Mouse (Mus musculus): Measurements from ENCODE around the gene Ptf1a. TPM values are rescaled to one million over a fixed set of nuclear protein-coding genes. Genes with fewer than 3 reads are reported as not detected.
A peak's percentile ranks its signal among the peaks of the same experiment; 100 is the strongest.

Gene Ptf1a
- polyA plus RNA-seq (2016; fragmentation: Nextera tagmentation; extraction: Ambion mirVana) = 0.41 and 1.1 TPM in 2 replicates

DNA sequence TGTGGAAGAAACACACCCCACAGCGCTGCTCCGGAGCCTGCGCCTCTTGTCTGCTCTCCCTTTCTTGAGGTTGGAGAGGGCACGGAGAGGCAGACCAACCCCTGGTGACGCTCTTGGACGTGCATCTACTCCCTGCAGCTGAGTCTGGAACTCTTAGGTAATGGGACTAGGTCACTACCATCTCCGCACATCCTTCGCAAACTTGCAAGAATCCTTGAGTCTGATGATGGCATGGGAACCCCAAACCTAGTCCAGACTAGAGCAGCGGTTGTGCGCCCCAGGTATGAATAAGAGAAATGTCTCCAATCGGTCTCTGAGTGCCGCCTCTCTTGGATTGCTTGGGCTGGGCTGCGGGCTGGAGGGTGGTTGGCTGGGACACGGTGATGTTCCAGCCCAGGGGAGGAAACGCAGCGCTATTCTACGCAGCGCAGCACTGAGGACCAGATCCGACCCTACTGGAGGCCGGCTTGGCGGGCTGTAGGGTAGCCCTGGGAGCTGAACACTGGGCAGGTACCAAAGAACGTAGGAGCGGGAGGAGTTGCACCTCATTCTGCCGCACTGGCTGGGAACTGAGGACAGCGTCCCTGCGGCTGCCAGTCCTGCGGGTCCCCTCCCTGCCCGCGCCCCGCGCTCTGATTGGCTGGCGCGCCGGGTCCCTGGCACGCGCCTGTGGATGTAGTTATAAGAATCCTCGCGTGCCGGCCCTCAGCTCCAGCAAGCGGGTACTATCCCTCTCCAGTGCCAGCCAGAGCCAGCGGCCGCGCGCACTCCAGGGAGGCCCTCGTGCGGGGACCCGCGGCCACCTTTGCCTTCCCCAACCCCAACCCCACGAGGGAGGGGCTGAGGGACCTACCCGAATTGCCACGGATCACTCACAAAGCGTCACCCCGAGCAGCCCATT, at the start of gene Ptf1a:
Gene Ptf1a, plus strand, starts transcription at position 733 of the 901 bp plus-strand sequence.
- peaks cover 28% of the 10 kb centered on the region for H3K4me1 ChIP-seq
- no peaks in the 10 kb centered on the region for H3K36me3 ChIP-seq (replicated peaks)
- peak within 1 kb of the TSS; percentile 48 for H3K4me3 ChIP-seq
- peak; percentile 56 for DNase-seq (ENCODE audit: low spot score)
- WGBS = under 1% methylated on average over 53 of the region's 53 CpGs
- no peak within 1 kb of the TSS for H3K27ac ChIP-seq (replicated peaks)
- no peaks in the 10 kb centered on the region for H3K9me3 ChIP-seq
- H3K27me3 ChIP-seq (replicated peaks; ENCODE audit: low read depth, poor library complexity, severe bottlenecking) = peaks cover 100% of the 10 kb centered on the region

- DNase-seq (ENCODE audit: low spot score) = no peak
- Histone ChIP-seq H3K4me1 (peaks cover 8% of the 10 kb centered on the region; the same call in 1 of the 2 replicates), H3K9me3 (no peaks in the 10 kb centered on the region), H3K4me3 (no peak overlapping the region), H3K36me3 (replicated peaks) (no peaks in the 10 kb centered on the region), H3K27me3 (replicated peaks; ENCODE audit: low read depth, poor library complexity, severe bottlenecking) (no peaks in the 10 kb centered on the region), H3K27ac (replicated peaks) (no peak overlapping the region)
- WGBS = 88% methylated on average over 5 of the region's 5 CpGs
Measured at GRCm38 (mm10) chr2:19405409-19405808, 40.1 kb upstream of the Ptf1a start.

GRCm38 (mm10) chr2:19406531-19406930, 38.9 kb upstream of the Ptf1a start:
- no peak overlapping the region for H3K4me3 ChIP-seq
- H3K27me3 ChIP-seq (replicated peaks; ENCODE audit: low read depth, poor library complexity, severe bottlenecking) = no peaks in the 10 kb centered on the region
- H3K36me3 ChIP-seq (replicated peaks) = no peaks in the 10 kb centered on the region
- H3K27ac ChIP-seq (replicated peaks) = no peak overlapping the region
- H3K4me1 ChIP-seq = peaks cover 8% of the 10 kb centered on the region; the same call in 1 of the 2 replicates
- no peaks in the 10 kb centered on the region for H3K9me3 ChIP-seq
- 54% methylated on average over 3 of the region's 3 CpGs for WGBS
- DNase-seq (ENCODE audit: low spot score) = peak; percentile 14

DNA sequence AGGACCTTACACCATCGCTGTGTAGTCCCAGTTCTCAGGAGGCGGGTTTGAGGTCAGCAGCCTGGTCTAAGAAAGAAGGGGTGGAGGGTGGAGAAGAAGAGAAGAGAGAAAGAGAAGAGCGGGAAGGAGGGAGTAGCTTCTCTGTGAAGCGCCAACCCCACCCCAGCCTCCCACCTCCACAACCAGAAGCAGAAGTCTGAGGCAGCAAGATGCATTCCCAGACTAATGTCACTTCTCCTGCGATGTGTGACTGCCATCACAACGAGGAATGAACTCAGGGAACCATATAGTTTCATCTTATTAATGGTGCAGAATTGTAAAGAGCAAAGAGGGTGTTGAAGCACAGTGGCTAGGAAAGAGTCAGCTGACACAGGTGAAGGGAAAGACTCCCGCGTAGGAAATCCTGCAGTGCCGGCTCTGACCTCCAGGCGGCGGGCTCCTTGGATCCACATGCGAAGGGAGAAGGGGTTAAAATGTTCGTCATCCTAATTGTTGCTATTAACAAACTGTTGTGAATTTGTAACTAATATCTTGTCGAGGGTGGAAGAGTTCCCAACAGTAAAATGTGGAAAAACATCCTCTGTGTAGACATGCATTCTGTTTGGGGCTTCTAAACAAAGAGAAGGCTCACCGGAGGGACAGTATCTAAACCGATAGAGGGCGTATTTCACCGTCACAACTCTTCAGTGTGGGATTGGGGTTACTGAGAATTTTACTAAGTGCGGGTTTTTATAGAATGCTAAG, 31.1 kb upstream of the Ptf1a start:
- WGBS = 20% methylated on average over 19 of the region's 19 CpGs
- H3K27ac ChIP-seq (replicated peaks) = no peak overlapping the region
- H3K4me3 ChIP-seq = peak overlapping the region; percentile 42
- no peaks in the 10 kb centered on the region for H3K36me3 ChIP-seq (replicated peaks)
- H3K27me3 ChIP-seq (replicated peaks; ENCODE audit: low read depth, poor library complexity, severe bottlenecking) = peaks cover 30% of the 10 kb centered on the region
- no peaks in the 10 kb centered on the region for H3K9me3 ChIP-seq
- H3K4me1 ChIP-seq = peaks cover 3% of the 10 kb centered on the region; the same call in 1 of the 2 replicates
- DNase-seq (ENCODE audit: low spot score) = peak; percentile 78

GRCm38 (mm10) chr2:19415063-19415521, 30.4 kb upstream of the Ptf1a start:
- WGBS = 2% methylated on average over 6 of the region's 6 CpGs
- Histone ChIP-seq H3K27ac (replicated peaks) (no peak overlapping the region), H3K9me3 (no peaks in the 10 kb centered on the region), H3K4me1 (peaks cover 3% of the 10 kb centered on the region; the same call in 1 of the 2 replicates), H3K36me3 (replicated peaks) (no peaks in the 10 kb centered on the region), H3K4me3 (peak overlapping the region; percentile 42), H3K27me3 (replicated peaks; ENCODE audit: low read depth, poor library complexity, severe bottlenecking) (peaks cover 30% of the 10 kb centered on the region)
- DNase-seq (ENCODE audit: low spot score) = no peak

DNA sequence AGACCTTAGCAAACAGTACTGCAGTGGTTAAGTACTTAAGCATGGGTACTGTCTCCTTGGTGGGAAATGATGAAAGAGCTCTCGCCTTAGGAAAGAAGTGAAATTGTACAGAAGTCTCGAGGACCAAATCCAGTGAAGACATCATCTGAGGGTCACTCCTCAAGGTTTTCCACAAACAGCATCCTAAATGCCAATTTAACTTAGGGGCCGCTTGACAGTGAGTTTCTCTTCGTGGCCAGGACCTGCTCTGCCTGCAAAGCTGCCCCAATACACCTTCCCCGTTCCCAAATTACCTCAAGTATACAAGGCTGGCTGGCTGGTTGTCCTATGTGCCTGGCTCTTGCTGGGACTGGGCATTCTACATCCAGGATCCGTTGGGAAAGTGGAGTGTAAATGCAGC, 29.4 kb upstream of the Ptf1a start:
- Histone ChIP-seq H3K4me1 (peaks cover 3% of the 10 kb centered on the region; the same call in 1 of the 2 replicates), H3K9me3 (no peaks in the 10 kb centered on the region), H3K4me3 (no peak overlapping the region), H3K27ac (replicated peaks) (no peak overlapping the region), H3K27me3 (replicated peaks; ENCODE audit: low read depth, poor library complexity, severe bottlenecking) (peaks cover 30% of the 10 kb centered on the region), H3K36me3 (replicated peaks) (no peaks in the 10 kb centered on the region)
- no peak for DNase-seq (ENCODE audit: low spot score)
- WGBS = 70% methylated on average over 6 of the region's 6 CpGs

- peaks cover 57% of the 10 kb centered on the region for H3K27me3 ChIP-seq (replicated peaks; ENCODE audit: low read depth, poor library complexity, severe bottlenecking)
Measured at GRCm38 (mm10) chr2:19419686-19420345, 25.6 kb upstream of the Ptf1a start.

DNA sequence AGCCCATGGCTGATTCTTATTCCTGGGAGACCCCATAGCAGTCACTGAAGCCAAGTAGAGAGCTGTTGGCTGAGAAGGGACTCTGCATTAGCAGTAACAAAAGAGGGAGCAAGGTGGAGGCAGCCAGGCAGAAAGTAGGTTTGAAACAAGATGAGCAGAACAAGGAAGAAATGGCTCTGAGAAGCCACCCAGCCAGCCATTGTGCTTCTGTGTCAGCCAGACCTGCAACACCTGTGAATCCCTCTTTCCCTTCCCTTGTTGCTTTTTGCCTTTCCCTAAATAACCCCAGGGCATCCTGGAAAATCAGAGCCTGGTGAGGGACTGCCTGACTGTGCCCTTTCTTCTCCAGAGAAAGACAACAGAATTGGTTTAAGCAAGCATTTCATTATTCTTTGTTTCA, 23.2 kb upstream of the Ptf1a start:
- Histone ChIP-seq H3K27ac (replicated peaks) (no peak overlapping the region), H3K4me3 (no peak overlapping the region), H3K27me3 (replicated peaks; ENCODE audit: low read depth, poor library complexity, severe bottlenecking) (peaks cover 59% of the 10 kb centered on the region), H3K36me3 (replicated peaks) (no peaks in the 10 kb centered on the region), H3K4me1 (no peaks in the 10 kb centered on the region), H3K9me3 (no peaks in the 10 kb centered on the region)
- no peak for DNase-seq (ENCODE audit: low spot score)

More at GRCm38 (mm10) chr2:19419686-19420345, 25.6 kb upstream of the Ptf1a start:
- peaks cover under 1% of the 10 kb centered on the region; the same call in 1 of the 2 replicates for H3K4me1 ChIP-seq
- DNase-seq (ENCODE audit: low spot score) = no peak
- H3K4me3 ChIP-seq = no peak overlapping the region
- no peak overlapping the region for H3K27ac ChIP-seq (replicated peaks)
- H3K9me3 ChIP-seq = no peaks in the 10 kb centered on the region
- 80% methylated on average over 1 of the region's 1 CpGs for WGBS
- H3K36me3 ChIP-seq (replicated peaks) = no peaks in the 10 kb centered on the region

DNA sequence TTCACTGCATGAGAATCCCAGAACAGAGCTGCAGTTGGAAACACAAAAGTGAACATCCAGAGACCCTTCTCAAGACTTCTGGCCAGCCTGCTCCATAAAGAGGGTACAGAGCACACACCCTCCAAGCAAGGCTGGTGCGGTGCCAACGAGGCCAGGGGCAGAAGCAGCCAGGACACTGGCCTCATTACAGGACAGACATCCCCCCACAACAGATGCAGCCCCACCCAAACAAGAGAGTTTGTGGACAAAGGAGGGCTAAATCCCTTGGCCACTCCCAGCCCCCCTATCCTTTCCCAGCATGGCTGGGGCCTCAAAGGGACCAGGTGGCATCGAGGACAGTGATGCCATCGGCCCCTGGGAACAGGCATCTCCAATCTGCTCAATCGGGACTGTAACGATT, 22.4 kb upstream of the Ptf1a start:
- H3K4me1 ChIP-seq = no peaks in the 10 kb centered on the region
- peaks cover 63% of the 10 kb centered on the region for H3K27me3 ChIP-seq (replicated peaks; ENCODE audit: low read depth, poor library complexity, severe bottlenecking)
- no peak for DNase-seq (ENCODE audit: low spot score)

GRCm38 (mm10) chr2:19429031-19429430, 16.4 kb upstream of the Ptf1a start:
- DNase-seq (ENCODE audit: low spot score) = peak; percentile 84
- Histone ChIP-seq H3K27ac (replicated peaks) (no peak overlapping the region), H3K36me3 (replicated peaks) (no peaks in the 10 kb centered on the region), H3K27me3 (replicated peaks; ENCODE audit: low read depth, poor library complexity, severe bottlenecking) (peaks cover 94% of the 10 kb centered on the region), H3K4me3 (no peak overlapping the region), H3K4me1 (peaks cover 17% of the 10 kb centered on the region), H3K9me3 (no peaks in the 10 kb centered on the region)
- 6% methylated on average over 10 of the region's 10 CpGs for WGBS

More for the DNA sequence above, 22.4 kb upstream of the Ptf1a start:
- 75% methylated on average over 6 of the region's 6 CpGs for WGBS
- Histone ChIP-seq H3K36me3 (replicated peaks) (no peaks in the 10 kb centered on the region), H3K9me3 (no peaks in the 10 kb centered on the region), H3K27ac (replicated peaks) (no peak overlapping the region), H3K4me3 (no peak overlapping the region)

DNA sequence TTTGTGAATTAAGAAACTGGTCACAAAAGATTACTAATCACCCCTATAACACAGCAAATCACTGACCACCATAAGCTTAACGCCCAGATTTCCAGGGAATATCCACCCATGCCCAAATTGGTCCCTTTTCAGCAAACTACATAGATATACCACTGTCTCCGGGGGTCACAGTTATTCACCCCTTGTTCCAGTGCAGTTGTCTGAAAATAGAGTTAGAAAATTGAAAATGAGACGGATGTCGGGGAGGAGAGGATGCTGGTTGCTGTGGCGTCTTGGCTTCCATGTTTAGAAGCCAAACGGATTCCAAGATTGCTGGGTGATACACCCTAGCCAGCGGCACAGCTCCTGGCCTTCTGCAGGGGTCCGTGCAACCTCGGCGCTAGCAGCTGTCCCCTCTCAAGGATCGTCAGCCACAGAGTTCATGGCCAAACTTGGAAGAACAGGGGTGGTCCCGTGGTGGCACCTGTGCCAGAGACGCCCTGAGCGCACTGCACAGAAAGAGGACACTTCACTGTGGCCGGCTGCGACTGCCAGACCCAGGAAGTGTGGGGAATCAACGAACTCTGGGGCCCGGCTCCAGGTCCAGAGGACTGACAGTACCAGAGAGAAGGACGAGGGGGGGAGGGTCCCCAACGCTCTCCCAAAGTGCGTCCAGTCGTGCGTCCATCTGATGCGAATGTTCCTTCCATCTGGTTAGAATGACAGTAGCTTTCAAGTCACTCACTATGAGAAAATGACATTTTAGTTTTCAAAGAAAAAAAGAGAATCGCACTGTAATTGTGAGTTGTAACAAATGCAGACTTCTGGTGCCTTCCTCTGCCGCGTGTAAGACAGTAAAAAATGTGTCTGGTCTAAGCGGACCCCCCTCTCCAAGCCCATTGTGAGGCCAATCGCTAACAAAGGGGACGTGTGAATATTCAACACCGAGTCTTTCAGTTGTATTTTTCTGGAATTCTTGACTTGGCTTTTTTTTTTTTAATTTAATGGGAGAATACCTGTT, 15.5 kb upstream of the Ptf1a start:
- Histone ChIP-seq H3K4me3 (no peak overlapping the region), H3K27me3 (replicated peaks; ENCODE audit: low read depth, poor library complexity, severe bottlenecking) (peaks cover 97% of the 10 kb centered on the region), H3K4me1 (peaks cover 17% of the 10 kb centered on the region), H3K27ac (replicated peaks) (no peak overlapping the region), H3K36me3 (replicated peaks) (no peaks in the 10 kb centered on the region), H3K9me3 (no peaks in the 10 kb centered on the region)
- WGBS = 4% methylated on average over 31 of the region's 31 CpGs
- DNase-seq (ENCODE audit: low spot score) = no peak

Data from embryonic facial prominence, embryonic 10.5 days (tissue).